ENCODE assay signal across 8 mouse cellular contexts in the genomic region with DNA sequence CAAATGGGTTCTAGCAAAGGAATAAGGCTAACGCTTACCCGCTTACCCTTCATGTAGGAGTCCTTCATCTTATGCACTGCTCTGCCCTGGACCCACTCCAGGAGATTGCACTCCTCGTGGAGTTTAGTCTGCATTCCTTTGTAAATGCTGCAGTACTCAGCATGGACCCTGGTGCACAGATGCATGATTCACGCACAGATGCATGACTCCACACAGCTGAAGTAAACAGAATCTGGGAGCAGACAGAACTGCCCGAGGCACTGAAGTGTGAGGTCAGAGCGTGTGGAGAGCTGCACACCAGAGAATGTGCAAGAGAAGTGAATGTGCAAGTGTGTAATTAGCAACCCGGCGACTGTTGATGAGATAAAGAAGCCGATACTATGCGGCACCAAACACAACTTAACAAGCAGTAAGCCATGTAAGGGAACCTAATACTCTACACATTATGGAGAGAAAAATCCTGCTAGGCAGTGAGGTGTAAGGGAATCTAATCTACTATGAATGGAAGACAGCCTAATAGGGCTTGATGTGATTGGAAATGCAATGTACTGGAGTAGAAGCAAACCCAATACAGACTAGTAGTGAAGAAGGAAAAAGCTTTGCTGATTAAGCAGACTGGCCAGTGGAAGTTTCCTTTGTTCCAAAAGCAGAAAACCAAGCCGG. TPM values are rescaled to one million over a fixed set of nuclear protein-coding genes. Genes with fewer than 3 reads are reported as not detected.
DNase-seq lines count a peak whose midpoint lies in the region; ATAC-seq and TF ChIP-seq lines count a peak whose summit lies in the region.

No protein-coding gene starts in this region.

- H3K4me2 ChIP-seq in forebrain, embryonic 14.5 days (ENCODE audit: low read length) = no peak overlapping the region

- no peak overlapping the region for H3K27ac ChIP-seq in forebrain, embryonic 14.5 days (ENCODE audit: low read depth, low read length)
- no peak overlapping the region for H3K27ac ChIP-seq in cerebellum, adult 2 months (ENCODE audit: insufficient read depth, low read length)

- peak; percentile 1 to 2 for DNase-seq in cerebellum, postnatal 10 days
- no peak for DNase-seq in cerebellum, adult 9-11 months
- peak; percentile 1 for DNase-seq in lung, postnatal 10 days
- DNase-seq in lung, postnatal 25 days (ENCODE audit: low spot score) = no peak
- peak; percentile 58 for DNase-seq in forebrain, embryonic 14.5 days (ENCODE audit: low spot score)
- DNase-seq in retina, embryonic 14.5 days (ENCODE audit: low spot score) = peak; percentile 55
- DNase-seq in cerebellum, adult 2 months = no peak
- DNase-seq in spleen, postnatal 14 days (ENCODE audit: low spot score in 2 of 2) = no peak

- H3K36me3 ChIP-seq in forebrain, embryonic 14.5 days (ENCODE audit: control insufficient read depth, insufficient read depth, low read length) = no peaks in the 10 kb centered on the region

- no peak for TF ChIP-seq POLR2A in cerebellum, adult 2 months (IDR thresholded peaks at IDR 0.05; ENCODE audit: borderline replicate concordance, insufficient read depth, low read length)

- no peaks in the 10 kb centered on the region for H3K9me3 ChIP-seq in forebrain, embryonic 14.5 days (replicated peaks; ENCODE audit: control insufficient read depth, low read length)

- no peaks in the 10 kb centered on the region for H3K27me3 ChIP-seq in forebrain, embryonic 14.5 days (replicated peaks; ENCODE audit: control insufficient read depth, insufficient read depth, low read length)
- H3K27me3 ChIP-seq in cerebellum, adult 2 months (ENCODE audit: control insufficient read depth, insufficient read depth, low read length) = no peaks in the 10 kb centered on the region

- H3K4me3 ChIP-seq in forebrain, embryonic 14.5 days (ENCODE audit: low read depth, low read length) = no peak overlapping the region
- H3K4me3 ChIP-seq in cerebellum, adult 2 months (replicated peaks; ENCODE audit: insufficient read depth, low read depth, low read length) = no peak overlapping the region

- no peak for TF ChIP-seq CTCF in cerebellum, adult 2 months (IDR thresholded peaks at IDR 0.05; ENCODE audit: borderline replicate concordance, insufficient read depth, low read depth, low read length)

- no peak overlapping the region for H3K9ac ChIP-seq in forebrain, embryonic 14.5 days (ENCODE audit: low read length)

- peaks cover 12% of the 10 kb centered on the region for H3K4me1 ChIP-seq in forebrain, embryonic 14.5 days (ENCODE audit: control insufficient read depth, insufficient read depth, low read length)
- H3K4me1 ChIP-seq in cerebellum, adult 2 months (ENCODE audit: control insufficient read depth, insufficient read depth, low read length) = no peaks in the 10 kb centered on the region

- peak; percentile 78 for ATAC-seq in forebrain, embryonic 14.5 days

- WGBS in forebrain, embryonic 14.5 days = 42% methylated on average over 11 of the region's 11 CpGs
- WGBS in cerebellum, adult 2 months = 45% methylated on average over 11 of the region's 11 CpGs

RNA-seq across cellular contexts. Expression of a gene that starts 32.8 kb away (rescaled TPM):
- polyA plus RNA-seq in forebrain, embryonic 14.5 days (2014; fragmentation: Nextera tagmentation; extraction: Ambion mirVana) = 12.4 and 14.6 TPM in 2 replicates
- 3.1 and 4.0 TPM in 2 replicates for polyA plus RNA-seq in cerebellum, adult 2 months (2012; rRNA removed)

Comparison
In these comparisons a context has a peak if more than half of its experiments do, and no peak if none do; other contexts are left out.
1. DNase-seq: peak in cerebellum, postnatal 10 days (2 of 2), lung, postnatal 10 days (single experiment), forebrain, embryonic 14.5 days (single experiment) and retina, embryonic 14.5 days (single experiment); none in cerebellum, adult 9-11 months (single experiment), lung, postnatal 25 days (single experiment), cerebellum, adult 2 months (0 of 2) and spleen, postnatal 14 days (0 of 2).